Mouse (Mus musculus): ENCODE data around the gene Rnf115. TPM values are rescaled to one million over a fixed set of nuclear protein-coding genes. Genes with fewer than 3 reads are reported as not detected.
A peak's percentile ranks its signal among the peaks of the same experiment; 100 is the strongest.
"Not testable (repeated sequence)": the region's sequence is repeated elsewhere in the genome, so short reads cannot be mapped to it uniquely, and the experiment has no call there.

The Rnf115 gene
- total RNA-seq, 2 experiments from 2014 or later = 46.3 to 56.3 TPM

DNA sequence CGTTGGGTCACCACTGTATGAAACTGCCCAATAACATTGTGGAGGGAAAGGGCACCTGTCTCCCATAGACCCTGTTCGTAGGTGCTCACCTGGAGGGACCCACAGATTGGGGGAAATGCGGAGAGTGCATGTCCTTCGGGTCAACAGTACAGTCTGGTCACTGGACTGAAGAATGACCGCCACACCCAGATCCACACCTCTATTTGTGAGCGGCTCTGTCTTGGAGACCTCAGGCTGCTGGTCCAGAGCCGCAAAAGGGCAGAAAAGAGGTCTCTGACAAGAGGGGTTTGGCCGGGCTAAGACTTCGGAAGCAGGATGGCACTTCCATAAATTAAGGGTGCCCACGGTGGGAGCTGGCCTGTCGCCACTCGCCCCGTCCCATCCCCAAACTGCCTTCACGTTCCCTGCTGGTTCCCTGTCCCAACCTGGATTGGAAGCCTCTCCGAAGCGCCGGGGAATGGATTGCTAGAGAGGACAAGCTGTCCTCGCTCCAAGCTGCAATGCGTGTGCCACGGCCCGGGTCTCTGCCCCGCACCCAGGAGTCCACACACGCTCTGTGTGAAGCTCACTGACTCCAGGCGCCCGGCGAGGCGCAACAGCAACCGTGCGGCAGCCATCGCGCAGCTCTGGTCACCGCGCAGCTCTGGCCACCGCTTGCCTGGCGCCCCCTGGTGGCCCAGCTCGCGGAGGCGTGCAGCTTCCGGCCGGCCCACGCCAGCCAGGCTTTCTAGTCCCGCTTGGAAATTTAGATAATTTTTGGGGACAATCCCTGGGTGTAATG is 19.4 kb upstream of the Rnf115 start, which contains the start of gene Nudt17:
Gene Nudt17 (minus strand): TSS at position 660 of the 781 bp plus-strand sequence.
- DNase-seq (ENCODE audit: low spot score in 2 of 2) = peak; percentile 84 to 88

DNA sequence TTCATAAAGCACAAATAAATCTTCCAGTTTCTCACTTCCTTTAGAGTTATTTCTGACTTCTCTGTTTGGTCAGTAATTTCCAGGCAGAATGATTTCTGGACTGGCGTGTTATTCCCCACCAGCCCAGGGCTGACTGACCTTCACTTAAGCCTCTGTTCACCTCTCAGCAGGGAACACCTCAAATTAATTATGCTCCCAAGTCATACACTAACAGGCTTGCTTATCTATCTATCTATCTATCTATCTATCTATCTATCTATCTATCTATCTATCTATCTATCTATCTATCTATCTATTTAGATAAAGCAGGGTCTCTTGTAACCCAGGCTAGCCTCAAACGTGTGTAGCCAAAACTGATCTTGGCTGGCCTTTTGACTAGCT is 18.8 kb upstream of the Rnf115 start:
- no peak for DNase-seq (ENCODE audit: low spot score in 2 of 2)

DNA sequence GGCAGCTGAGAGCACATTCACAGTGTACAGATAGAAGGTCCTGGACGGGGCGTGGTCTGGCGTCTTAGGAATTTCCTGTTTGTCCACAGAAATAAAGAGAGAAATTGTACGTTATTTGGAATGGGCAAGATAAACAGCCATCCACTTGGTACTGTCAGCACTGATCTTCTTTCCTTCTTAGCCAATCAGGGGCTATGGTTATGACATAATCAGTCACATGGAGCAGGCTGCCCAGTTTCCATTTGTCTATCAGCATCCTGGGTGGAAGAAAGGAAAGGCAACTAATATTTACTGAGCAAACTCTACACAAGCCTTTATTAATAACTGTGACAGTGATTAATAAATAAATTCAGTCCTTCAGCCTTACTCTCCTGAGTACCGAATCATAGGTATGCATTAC is 13.2 kb upstream of the Rnf115 start:
- no peak for DNase-seq (ENCODE audit: low spot score in 2 of 2)

DNA sequence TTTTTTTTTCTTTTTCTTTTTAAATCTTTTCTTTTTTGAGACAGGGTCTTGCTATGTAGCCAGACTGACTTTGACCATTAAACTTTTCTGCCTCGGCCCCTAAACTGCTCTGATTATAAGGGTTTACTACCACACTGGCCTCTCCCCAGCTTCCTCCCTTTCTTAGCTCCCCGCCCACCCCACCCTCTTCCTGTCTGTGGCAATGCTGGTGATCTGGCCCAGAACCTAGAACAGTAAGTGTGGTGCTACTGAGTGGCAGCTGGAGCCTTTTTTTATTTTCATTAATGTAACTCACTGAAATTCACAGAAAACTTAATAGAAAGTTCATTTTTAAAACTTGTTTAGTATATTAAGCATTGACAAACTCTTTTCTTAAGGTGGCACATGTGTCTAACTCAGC is 11.6 kb upstream of the Rnf115 start:
- no peak for DNase-seq (ENCODE audit: low spot score in 2 of 2)

DNA sequence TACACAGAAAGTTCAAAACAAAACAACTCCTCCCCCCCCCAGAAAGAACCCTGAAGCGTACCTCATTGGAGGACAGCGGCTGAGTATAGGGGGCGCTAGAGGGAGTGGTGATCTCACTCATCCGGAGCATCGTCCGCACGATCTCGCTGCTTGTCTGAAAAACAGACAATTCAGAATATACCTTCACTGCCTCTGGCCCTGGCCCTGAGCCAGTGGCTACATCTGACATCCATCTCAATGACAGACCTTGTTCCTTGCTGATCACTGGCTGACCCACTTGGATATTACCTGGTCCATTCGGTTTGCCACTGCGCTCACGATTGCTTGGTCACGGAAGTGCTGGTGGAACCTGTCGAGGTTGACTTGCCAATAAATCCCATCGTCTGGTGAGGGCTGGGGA is 8.3 kb upstream of the Rnf115 start:
- DNase-seq (ENCODE audit: low spot score in 2 of 2) = peak; percentile 62 to 78

DNA sequence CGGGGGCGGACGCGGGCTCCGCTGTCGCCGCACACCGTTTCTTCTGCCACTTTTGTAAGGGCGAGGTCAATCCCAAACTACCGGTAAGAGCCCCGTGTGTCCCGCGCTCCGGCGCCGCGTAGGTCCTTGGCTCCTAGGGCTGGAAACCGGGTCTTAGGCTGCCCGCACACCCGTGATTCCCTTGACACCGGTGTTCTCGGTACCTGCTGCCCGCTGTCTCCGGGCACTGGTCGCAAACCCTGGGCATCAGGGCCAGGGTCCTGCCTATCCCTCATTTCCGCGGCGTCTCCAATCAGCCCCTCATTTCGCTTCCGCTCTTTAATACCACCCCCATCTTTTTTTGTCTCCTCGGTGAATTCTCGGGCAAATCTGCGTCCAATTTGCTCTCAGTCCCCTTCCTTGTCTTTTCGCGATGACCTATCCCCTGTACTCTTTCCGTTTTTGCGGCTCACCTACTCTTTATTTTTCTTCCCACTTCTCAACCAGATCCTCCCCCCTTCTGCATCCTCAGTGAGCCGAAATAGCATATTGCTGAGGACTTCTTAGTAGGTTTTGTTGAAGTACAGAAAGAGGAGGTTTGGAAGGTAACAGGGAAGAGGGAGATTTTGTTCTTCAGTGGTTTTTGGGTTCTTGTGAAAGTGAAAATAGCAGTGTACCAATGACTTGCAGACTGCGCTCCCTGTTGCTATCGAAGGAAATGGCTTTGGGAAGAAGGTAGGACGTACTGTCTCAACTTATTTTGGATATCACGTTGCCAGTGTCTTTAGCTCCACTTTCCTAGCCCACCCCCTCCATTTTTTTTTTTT is 567 bp downstream of the Rnf115 start:
- no peak for DNase-seq (ENCODE audit: low spot score in 2 of 2)

DNA sequence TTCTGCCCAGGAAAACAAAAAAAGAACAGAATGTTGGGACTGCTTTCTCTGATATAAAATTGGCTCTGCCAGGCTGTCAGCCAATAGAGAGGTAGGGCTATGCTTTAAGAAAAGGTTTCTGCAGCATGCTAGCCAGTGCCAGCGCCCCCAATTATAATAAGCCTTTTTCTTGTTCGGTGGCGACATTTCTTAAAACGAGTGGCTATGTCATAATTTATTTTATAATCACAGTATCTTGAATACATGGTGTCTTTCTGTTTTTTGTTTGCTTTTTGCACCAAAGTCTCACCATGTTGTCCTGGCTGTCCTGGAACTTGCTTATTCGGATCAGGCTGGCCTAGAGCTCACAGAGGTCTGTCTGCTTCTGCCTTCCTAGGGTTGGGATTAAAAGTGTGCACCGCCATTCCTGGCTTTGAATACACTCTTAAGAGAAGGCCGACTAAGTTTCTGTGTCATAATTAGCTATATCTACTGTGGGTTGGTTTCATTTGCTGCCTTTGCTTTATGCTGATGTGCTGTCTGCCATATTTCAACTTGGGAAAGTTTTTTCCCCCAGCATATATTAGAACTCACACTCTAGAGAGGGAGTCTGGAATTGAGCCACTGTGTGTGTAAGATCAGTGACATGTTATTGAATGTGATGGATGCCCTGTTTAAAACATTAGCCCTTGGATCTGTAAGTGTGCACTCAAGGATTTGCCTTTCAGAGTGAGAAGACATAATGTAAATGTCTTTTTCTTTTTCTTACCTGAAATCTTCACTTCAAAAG is 1.4 kb downstream of the Rnf115 start:
- DNase-seq (ENCODE audit: low spot score in 2 of 2) = no peak

DNA sequence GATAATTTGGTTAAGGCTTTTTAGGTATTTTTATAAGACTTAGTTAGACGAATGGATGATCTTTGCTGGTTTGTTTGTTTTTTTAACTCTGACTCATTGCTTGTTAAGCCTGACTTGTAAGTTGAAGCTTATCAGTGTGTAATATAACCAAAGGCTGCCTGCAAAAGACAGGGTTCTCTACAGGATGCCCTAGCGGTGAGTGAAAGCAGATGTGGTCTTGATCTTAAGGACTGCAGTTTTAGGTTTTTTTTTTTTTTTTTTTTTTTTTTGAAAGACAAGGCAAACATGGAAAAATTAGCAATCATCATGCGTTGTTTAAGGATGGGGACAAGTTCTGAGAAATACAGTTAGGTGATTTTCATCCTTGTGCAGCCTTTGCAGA is 1.9 kb downstream of the Rnf115 start:
- no peak for DNase-seq (ENCODE audit: low spot score in 2 of 2)

DNA sequence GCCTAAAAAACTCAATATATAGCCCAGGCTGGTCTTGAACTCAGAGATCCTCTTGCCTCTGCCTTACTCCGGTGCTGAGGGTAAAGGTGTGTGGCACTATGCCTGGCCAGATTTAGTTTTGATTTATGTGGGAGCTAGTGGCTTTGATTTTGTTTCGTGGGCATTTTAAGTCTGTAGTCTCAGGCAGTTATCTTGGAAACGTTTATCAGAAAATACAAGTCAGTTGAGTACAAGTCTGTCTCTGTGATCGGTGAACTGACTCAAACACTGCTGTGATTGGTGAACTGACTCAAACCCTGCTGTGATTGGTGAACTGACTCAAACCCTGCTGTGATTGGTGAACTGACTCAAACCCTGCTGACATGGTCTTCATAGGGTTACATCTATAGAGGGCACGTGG is 3.3 kb downstream of the Rnf115 start:
- no peak for DNase-seq (ENCODE audit: low spot score in 2 of 2)

DNA sequence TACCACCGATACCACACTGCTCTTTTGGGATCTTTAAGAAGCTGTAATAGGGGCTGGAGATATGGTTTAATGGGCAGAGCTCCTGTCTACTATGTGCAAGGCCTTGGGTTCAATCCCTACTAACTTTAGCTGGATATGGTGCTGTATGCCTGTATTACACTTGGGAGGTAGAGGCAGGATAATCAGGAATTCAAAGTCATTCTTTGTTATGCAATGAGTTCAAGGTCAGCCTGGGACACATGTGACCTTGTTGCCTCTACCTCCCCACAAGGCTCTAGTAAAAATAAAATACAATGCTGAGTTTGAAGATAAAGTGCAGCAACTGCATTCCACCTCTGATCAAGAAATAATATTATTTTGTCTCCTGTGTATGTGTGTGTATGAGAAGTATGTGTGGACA is 6.5 kb downstream of the Rnf115 start:
- DNase-seq (ENCODE audit: low spot score in 2 of 2) = no peak

DNA sequence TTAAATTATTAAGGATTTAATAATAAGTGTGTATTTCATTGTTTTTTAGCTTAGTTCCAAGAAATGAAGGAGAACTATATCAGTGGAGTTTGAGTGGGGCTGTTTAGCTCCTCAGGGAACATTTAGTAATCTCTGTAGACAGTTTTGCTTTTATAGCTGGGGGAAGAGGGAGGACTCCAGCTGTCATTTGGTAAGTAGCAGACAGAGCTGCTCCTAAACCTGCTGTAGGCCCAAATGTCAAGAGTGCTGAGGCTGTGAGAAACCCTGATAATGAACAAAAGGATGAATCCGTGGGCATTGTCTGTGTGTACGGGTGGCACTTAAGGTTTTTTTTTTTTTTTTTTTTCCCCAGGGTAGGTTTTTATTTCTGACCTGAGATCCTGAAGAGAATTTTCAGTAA is 7.7 kb downstream of the Rnf115 start:
- DNase-seq (ENCODE audit: low spot score in 2 of 2) = no peak

DNA sequence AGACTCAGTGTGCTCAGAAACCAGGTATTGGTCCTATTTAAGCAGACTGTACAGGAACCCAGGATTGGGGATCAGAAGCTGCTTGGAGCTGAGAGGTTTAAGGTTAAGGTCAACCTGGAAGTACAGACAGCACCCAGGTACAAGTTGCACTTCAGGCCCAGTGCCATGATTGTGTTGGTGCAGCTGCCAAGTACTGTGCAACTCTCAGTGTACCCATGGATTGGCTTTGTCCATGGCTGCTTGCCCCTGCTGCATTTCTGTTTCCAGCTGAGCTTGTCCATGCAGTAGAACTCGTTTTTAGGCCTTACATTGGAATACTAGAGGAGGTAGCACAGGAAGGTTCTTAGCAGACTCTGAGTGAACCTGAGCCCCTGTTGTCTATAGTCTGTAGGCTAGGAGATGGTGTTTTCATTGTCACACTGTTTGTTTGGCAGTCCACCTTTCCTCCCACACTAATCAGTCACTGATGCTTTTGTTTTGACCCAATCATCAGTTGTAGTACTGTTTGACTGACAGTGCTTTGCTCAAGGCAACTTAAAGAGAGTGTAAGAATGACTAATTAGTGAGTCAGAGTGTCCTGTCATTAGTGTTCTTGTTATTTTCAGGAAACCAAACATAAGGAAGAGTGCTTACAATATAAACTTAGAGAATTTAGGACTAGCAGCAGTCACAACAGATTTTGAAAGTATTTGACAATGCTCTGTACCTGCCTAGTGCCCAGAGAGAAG is 9.7 kb downstream of the Rnf115 start:
- DNase-seq (ENCODE audit: low spot score in 2 of 2) = no peak

DNA sequence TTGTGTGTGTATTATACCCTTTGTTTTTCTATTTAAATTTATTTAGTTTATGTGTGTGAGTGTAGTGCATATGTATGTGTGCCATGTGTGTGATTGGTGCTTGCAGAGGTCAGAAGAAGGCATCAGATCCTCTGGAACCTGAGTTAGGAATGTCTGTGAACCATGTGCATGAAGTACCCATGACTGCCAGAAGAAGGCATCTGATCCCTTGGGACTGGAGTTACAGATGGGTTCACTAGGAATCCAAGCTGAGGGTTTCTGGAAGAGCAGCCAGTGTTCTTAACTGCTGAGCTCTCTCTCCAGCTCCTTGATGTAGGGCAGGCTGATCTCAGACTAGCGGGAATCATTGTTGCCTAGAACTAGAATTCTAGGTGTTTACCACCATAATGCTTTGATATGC is 10.5 kb downstream of the Rnf115 start:
- no peak for DNase-seq (ENCODE audit: low spot score in 2 of 2)

DNA sequence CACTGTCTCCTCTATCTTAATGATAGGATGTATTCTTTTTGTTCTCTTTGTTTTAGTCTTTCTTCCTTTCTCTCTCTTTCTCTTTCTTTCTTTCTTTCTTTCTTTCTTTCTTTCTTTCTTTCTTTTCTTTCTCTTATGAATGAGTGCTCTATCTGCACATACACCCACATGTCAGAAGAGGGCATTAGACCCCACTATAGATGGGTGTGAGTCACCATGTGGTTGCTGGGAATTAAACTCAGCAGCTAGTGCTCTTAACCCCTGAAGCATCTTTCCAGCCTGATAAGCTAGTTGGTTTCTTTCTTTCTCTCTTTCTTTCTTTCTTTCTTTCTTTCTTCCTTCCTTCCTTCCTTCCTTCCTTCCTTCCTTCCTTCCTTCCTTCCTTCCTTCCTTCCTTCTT is 12.8 kb downstream of the Rnf115 start:
- not testable (repeated sequence) for DNase-seq (ENCODE audit: low spot score in 2 of 2)

DNA sequence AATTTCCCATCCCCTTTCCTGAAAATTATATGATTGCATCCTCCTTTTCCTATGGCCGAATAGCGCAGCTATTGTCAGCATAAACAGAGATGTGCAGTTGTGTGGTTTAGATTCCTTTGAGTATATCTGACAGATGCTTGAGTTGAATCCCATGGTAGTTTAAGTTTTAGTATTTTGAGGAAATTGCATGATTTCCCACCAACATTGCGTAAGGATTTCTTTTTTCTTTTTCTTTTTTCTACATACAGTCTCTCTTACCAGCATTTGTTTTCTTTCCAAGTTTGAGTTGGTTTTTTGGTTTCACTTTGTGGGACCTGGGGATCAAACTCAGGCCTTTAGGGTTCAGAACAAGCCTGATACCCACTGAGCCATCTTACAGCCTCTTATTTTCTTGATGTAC is 16.9 kb downstream of the Rnf115 start:
- no peak for DNase-seq (ENCODE audit: low spot score in 2 of 2)

DNA sequence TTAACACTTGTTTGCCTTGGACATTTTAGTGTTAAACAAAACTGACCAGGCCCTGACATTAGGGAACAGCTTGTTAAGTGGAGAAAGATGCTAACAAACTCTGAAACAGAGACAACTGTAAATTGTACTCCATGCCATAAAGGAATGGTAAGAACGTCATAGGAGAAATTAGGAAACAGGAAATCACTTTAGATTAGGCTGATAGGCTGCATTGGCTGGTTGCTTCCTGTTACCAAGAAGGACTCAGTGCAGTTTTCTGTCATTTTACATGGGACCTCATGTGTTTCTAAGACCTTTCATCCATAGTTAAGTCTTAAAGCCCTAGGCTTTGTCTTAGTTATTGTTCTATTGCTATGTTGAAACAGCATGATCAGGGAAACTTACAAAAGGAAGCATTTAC is 19.4 kb downstream of the Rnf115 start:
- DNase-seq (ENCODE audit: low spot score in 2 of 2) = no peak

DNA sequence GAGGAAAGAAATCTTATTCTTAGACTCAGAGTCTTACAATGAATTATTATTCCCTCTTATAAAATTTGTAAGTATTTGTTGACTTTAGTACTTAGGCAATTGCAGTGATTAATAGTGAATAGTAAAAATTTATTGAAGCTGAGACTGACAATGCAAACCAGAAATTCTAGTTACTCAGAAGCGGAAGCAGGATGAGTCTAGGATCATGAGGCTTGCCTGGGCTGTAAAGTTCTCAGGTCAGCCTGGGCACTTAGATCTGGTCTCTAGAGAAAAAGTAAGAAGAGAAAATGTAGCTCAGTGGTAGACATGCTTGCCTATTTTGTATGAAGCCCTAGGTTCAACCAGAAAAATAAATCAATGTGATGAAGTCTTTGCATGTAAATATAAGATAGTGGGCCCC is 28.5 kb downstream of the Rnf115 start:
- DNase-seq (ENCODE audit: low spot score in 2 of 2) = no peak

DNA sequence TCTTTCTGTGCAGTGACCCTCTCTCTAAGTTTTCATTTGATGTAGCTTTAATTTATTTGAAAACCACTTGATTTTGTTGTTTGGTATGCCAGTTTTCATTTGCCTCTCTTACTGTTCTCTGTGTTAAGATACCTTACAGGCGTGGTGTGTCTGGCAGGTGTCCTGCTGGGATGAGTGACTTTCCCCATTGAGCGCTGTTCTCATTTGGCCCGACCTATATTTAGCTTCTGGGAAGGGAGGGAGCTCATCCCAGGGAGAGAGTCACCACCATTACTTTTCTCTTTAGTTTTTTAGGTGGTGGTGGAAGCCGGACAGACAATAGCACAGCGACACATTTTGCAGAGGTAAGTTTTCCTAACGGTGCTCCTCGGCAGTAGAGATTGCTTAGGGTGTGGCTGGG is 30.2 kb downstream of the Rnf115 start:
- no peak for DNase-seq (ENCODE audit: low spot score in 2 of 2)

DNA sequence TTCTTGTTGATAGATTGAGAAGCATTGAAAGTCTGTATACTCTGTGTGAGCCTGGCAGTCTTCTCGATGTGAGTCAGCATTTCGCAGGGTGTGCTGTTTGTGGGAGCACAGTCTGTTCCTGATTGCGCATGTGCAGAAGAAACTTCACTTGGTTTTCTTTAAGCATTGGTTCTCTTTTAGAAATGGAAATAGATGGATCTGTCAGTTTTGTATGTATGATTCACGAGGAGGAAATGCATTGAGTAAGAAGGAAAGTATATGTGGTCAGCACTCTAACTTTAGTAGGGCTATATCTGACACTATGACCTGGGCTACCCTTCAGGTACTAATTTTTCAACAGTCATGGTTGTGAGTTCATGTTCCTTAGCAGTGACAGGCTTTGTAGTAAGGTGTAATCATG is 32.2 kb downstream of the Rnf115 start:
- DNase-seq (ENCODE audit: low spot score in 2 of 2) = no peak

DNA sequence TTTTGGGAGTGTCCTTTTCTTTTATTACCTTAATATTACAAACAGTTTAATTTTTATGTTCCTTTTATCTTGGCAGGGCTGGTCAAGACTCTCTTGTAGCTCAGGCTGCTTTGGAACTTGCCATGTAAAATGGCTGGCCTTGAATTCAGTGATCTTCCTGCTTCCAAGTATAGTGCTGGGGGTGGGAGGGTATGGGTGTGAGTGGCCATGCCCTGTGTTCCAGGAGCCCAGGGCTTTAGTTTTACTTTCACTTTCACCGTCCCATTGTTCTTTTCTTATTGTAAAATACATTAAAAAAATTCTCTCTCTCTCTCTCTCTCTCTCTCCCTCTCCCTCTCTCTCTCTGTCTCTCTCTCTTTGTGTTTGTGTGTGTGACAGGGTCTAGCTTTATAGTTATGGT is 37.1 kb downstream of the Rnf115 start:
- no peak for DNase-seq (ENCODE audit: low spot score in 2 of 2)

DNA sequence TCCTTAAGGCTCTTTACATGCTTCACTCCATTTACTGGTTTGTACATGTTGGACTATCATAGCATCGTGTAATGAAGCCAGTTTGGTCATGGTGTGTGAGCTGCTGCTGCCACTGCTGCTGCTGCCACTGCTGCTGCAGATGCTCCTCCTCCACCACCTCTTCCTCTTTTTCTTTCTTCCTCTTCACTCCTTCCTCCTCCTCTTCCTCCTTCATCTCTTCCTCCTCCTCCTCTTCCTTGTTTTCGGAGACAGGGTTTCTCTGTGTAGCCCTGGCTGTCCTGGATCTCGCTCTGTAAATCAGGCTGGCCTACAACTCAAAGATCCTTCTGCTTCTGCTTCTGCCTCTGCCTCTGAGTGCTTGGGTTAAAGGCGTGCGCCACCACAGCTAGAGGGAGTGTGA is 42.5 kb downstream of the Rnf115 start:
- no peak for DNase-seq (ENCODE audit: low spot score in 2 of 2)

Data from layer of hippocampus, postnatal 10 days (tissue).